Mouse (Mus musculus) kidney, adult 10 weeks (tissue): ENCODE data around the gene Msmo1. TPM values are rescaled to one million over a fixed set of nuclear protein-coding genes. Genes with fewer than 3 reads are reported as not detected.

Experiments
- polyA plus RNA-seq: library from polyadenylated mRNA; stranded (reverse); fragments of 350-450 nt; fragmentation: Illumina TruSeq; extraction: RNeasy Lipid Tissue Mini Kit (QIAGEN cat#74804); gene quantifications from one replicate; pipeline ENCODE4 v1.2.3, GENCODE M21; 2014; ENCODE audit warnings: low read depth, low replicate concordance

Gene Msmo1
- 76.7 TPM for polyA plus RNA-seq

GRCm38 (mm10) chr8:64733271-64733943 is at the start of gene Msmo1:
Gene Msmo1, minus strand, starts transcription at chr8:64733792.

DNA sequence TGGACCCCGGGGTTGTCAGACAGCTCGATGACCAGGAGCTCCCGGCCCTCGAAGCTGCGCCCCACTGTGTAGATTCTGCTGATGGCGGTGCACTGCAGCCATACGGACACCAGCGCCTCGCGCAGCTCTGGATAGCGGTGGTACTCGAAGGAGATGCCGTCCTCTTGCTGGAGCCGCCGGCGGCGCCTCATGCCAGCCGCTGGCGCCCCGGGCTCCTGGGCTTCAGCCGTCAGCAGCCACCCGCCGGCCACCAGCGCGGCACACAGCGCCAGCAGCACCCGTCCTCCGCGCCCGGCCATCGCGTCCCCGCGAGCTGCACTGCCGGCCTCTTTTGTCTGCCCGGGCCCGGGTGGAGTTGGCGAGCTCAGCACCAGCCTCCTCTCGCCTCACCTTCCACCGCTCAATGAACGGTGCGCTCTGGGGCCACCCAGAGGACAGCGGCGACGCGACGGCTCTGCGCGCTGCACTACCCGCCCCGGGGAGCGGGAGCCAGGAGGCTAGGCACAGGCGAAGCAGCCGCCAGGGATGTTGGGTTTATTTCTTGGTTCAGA is 40.9 kb downstream of the Msmo1 start, which contains the start of gene Cpe:
Gene Cpe, minus strand, starts transcription at position 404 of the 551 bp plus-strand sequence.

Other genes starting within 250 kb of the Msmo1 start
- gene Cpe, start 40.7 kb downstream of the Msmo1 start, polyA plus RNA-seq = 89.4 TPM
- gene Klhl2, start 116.2 kb upstream of the Msmo1 start, polyA plus RNA-seq = 33.9 TPM
- 29.6 TPM for gene Tmem192, start 213.4 kb upstream of the Msmo1 start, polyA plus RNA-seq